Mouse (Mus musculus): ENCODE measurements around the gene Pum2.

GRCm38 (mm10) chr12:8673121-8673973 lies 587 bp upstream of the Pum2 start:
- no peak for TF ChIP-seq CTCF (IDR thresholded peaks at IDR 0.05; ENCODE audit: low read depth)
- no peak for TF ChIP-seq EP300 (optimal IDR thresholded peaks at IDR 0.05)
